Mouse (Mus musculus) midbrain, embryonic 12.5 days (tissue): ENCODE measurements around the gene Rgs6. TPM values are rescaled to one million over a fixed set of nuclear protein-coding genes. Genes with fewer than 3 reads are reported as not detected.

Source experiments
- ATAC-seq: fragments of 200-750 bp; cut with Nextera tagmentation; 2 replicates; pipeline ENCODE4 v1.8.0; 2017; ENCODE audit warnings: low read depth, moderate TSS enrichment, moderate library complexity; ENCODE audit not compliant: low FRiP score
- H3K27ac ChIP-seq: fragments of 300-500 bp; sonication (generic); replicated peaks from 2 replicates; pipeline ENCODE4 v1.5.1; 2016; ENCODE audit warnings: mild to moderate bottlenecking
- H3K27me3 ChIP-seq: fragments of 300-500 bp; sonication (generic); 2 replicates; pipeline ENCODE4 v1.6.1; 2016; ENCODE audit warnings: mild to moderate bottlenecking
- H3K36me3 ChIP-seq: fragments of 300-500 bp; sonication (generic); 2 replicates; pipeline ENCODE4 v1.6.1; 2016
- H3K4me1 ChIP-seq: fragments of 300-500 bp; sonication (generic); 2 replicates; pipeline ENCODE4 v1.6.1; 2016
- H3K4me2 ChIP-seq: fragments of 300-500 bp; sonication (generic); replicated peaks from 2 replicates; pipeline ENCODE4 v1.6.1; 2016; ENCODE audit warnings: mild to moderate bottlenecking, moderate library complexity
- H3K4me3 ChIP-seq: fragments of 300-500 bp; sonication (generic); 2 replicates; pipeline ENCODE4 v1.5.1; 2016; ENCODE audit warnings: mild to moderate bottlenecking
- H3K9ac ChIP-seq: fragments of 300-500 bp; sonication (generic); replicated peaks from 2 replicates; pipeline ENCODE4 v1.6.1; 2016; ENCODE audit warnings: mild to moderate bottlenecking, moderate library complexity
- H3K9me3 ChIP-seq: fragments of 300-500 bp; sonication (generic); 2 replicates; pipeline ENCODE4 v1.6.1; 2016; ENCODE audit warnings: mild to moderate bottlenecking
- WGBS: fragments of 180-500 bp; shearing (Covaris S2); methylation state at CpG from one replicate; pipeline ENCODE4 v1.1.7; 2016; 5-methylcytosine and 5-hydroxymethylcytosine counted together
- polyA plus RNA-seq: library from polyadenylated mRNA; unstranded; fragments of >200 nt; fragmentation: Nextera tagmentation; extraction: Ambion mirVana; gene quantifications from 2 replicates; pipeline ENCODE4 v1.2.1, GENCODE M21; 2016

Rgs6 gene
- polyA plus RNA-seq, 1 experiment from 2014 or later = 3.6 TPM

- Histone ChIP-seq H3K36me3 (no peaks in the 10 kb centered on the region), H3K4me1 (0 out of 2 replicates have a peak, but pooled peaks cover 4% of the 10 kb centered on the region), H3K27me3 (no peaks in the 10 kb centered on the region), H3K4me3 (no peak overlapping the region), H3K9me3 (no peaks in the 10 kb centered on the region), H3K27ac (no peak overlapping the region), H3K4me2 (no peak overlapping the region), H3K9ac (no peak overlapping the region)
- ATAC-seq = no peak
- WGBS = 78% methylated on average over 4 of the region's 4 CpGs
These were observed 572.6 kb downstream of the Rgs6 start for GRCm38 (mm10) chr12:83160700-83161099.

GRCm38 (mm10) chr12:83163721-83164120, 575.6 kb downstream of the Rgs6 start:
- Histone ChIP-seq H3K4me1 (0 out of 2 replicates have a peak, but pooled peaks cover 4% of the 10 kb centered on the region), H3K27me3 (no peaks in the 10 kb centered on the region), H3K4me2 (no peak overlapping the region), H3K4me3 (no peak overlapping the region), H3K9ac (no peak overlapping the region), H3K36me3 (no peaks in the 10 kb centered on the region), H3K27ac (no peak overlapping the region), H3K9me3 (no peaks in the 10 kb centered on the region)
- 76% methylated on average over 5 of the region's 5 CpGs for WGBS
- ATAC-seq = no peak

- Histone ChIP-seq H3K36me3 (no peaks in the 10 kb centered on the region), H3K27ac (no peak overlapping the region), H3K4me3 (no peak overlapping the region), H3K9ac (no peak overlapping the region), H3K27me3 (no peaks in the 10 kb centered on the region), H3K4me2 (no peak overlapping the region), H3K4me1 (peaks cover 12% of the 10 kb centered on the region; the same call in 1 of the 2 replicates), H3K9me3 (no peaks in the 10 kb centered on the region)
- WGBS = 85% methylated on average over 1 of the region's 1 CpGs
- ATAC-seq = no peak
These were observed 577.0 kb downstream of the Rgs6 start for GRCm38 (mm10) chr12:83165058-83165457.

GRCm38 (mm10) chr12:83168310-83168709, 580.2 kb downstream of the Rgs6 start:
- no peak for ATAC-seq
- Histone ChIP-seq H3K27ac (no peak overlapping the region), H3K36me3 (no peaks in the 10 kb centered on the region), H3K27me3 (no peaks in the 10 kb centered on the region), H3K9me3 (no peaks in the 10 kb centered on the region), H3K4me3 (no peak overlapping the region), H3K4me2 (no peak overlapping the region), H3K4me1 (peaks cover 16% of the 10 kb centered on the region; the same call in 1 of the 2 replicates), H3K9ac (no peak overlapping the region)
- 86% methylated on average over 6 of the region's 6 CpGs for WGBS

GRCm38 (mm10) chr12:83169495-83170209, 581.6 kb downstream of the Rgs6 start:
- Histone ChIP-seq H3K27ac (peak overlapping the region; percentile 42; the same call in 1 of the 2 replicates), H3K4me2 (no peak overlapping the region)
- no peak for ATAC-seq

GRCm38 (mm10) chr12:83178770-83179169, 590.7 kb downstream of the Rgs6 start:
- H3K9ac ChIP-seq = no peak overlapping the region
- H3K4me1 ChIP-seq = no peaks in the 10 kb centered on the region
- WGBS = 74% methylated on average over 2 of the region's 2 CpGs

More at GRCm38 (mm10) chr12:83169495-83170209, 581.6 kb downstream of the Rgs6 start:
- Histone ChIP-seq H3K27me3 (no peaks in the 10 kb centered on the region), H3K36me3 (no peaks in the 10 kb centered on the region), H3K4me1 (peaks cover 16% of the 10 kb centered on the region; the same call in 1 of the 2 replicates), H3K9ac (no peak overlapping the region), H3K9me3 (no peaks in the 10 kb centered on the region), H3K4me3 (no peak overlapping the region)
- 32% methylated on average over 12 of the region's 12 CpGs for WGBS

GRCm38 (mm10) chr12:83179860-83180259, 591.8 kb downstream of the Rgs6 start:
- 84% methylated on average over 1 of the region's 1 CpGs for WGBS
- Histone ChIP-seq H3K27ac (no peak overlapping the region), H3K36me3 (no peaks in the 10 kb centered on the region), H3K4me2 (no peak overlapping the region), H3K4me1 (no peaks in the 10 kb centered on the region), H3K27me3 (no peaks in the 10 kb centered on the region), H3K9ac (no peak overlapping the region), H3K4me3 (no peak overlapping the region), H3K9me3 (no peaks in the 10 kb centered on the region)
- ATAC-seq = no peak

More at GRCm38 (mm10) chr12:83178770-83179169, 590.7 kb downstream of the Rgs6 start:
- Histone ChIP-seq H3K27ac (0 out of 2 replicates have a peak overlapping the region, but pooled peaks have one; percentile 30), H3K9me3 (no peaks in the 10 kb centered on the region), H3K4me3 (no peak overlapping the region), H3K27me3 (no peaks in the 10 kb centered on the region), H3K36me3 (no peaks in the 10 kb centered on the region), H3K4me2 (no peak overlapping the region)
- no peak for ATAC-seq

- 79% methylated on average over 6 of the region's 6 CpGs for WGBS
- Histone ChIP-seq H3K4me2 (no peak overlapping the region), H3K27ac (no peak overlapping the region), H3K27me3 (no peaks in the 10 kb centered on the region), H3K36me3 (no peaks in the 10 kb centered on the region), H3K4me1 (no peaks in the 10 kb centered on the region), H3K4me3 (no peak overlapping the region), H3K9me3 (no peaks in the 10 kb centered on the region), H3K9ac (no peak overlapping the region)
- ATAC-seq = no peak
These were observed 592.5 kb downstream of the Rgs6 start for GRCm38 (mm10) chr12:83180561-83180960.

- Histone ChIP-seq H3K9ac (no peak overlapping the region), H3K27ac (no peak overlapping the region), H3K9me3 (no peaks in the 10 kb centered on the region), H3K36me3 (no peaks in the 10 kb centered on the region), H3K4me2 (no peak overlapping the region), H3K27me3 (no peaks in the 10 kb centered on the region), H3K4me1 (peaks cover 10% of the 10 kb centered on the region), H3K4me3 (no peak overlapping the region)
- WGBS = 48% methylated on average over 3 of the region's 3 CpGs
- no peak for ATAC-seq
These were observed 613.6 kb downstream of the Rgs6 start for GRCm38 (mm10) chr12:83201674-83202073.

- H3K36me3 ChIP-seq = no peaks in the 10 kb centered on the region
- no peak overlapping the region for H3K4me2 ChIP-seq
- no peak for ATAC-seq
- no peak overlapping the region for H3K4me3 ChIP-seq
- no peaks in the 10 kb centered on the region for H3K27me3 ChIP-seq
- H3K27ac ChIP-seq = no peak overlapping the region
- 53% methylated on average over 5 of the region's 5 CpGs for WGBS
- no peak overlapping the region for H3K9ac ChIP-seq
- no peaks in the 10 kb centered on the region for H3K9me3 ChIP-seq
- H3K4me1 ChIP-seq = peaks cover 27% of the 10 kb centered on the region
These were observed 616.3 kb downstream of the Rgs6 start for GRCm38 (mm10) chr12:83204361-83204760.

GRCm38 (mm10) chr12:83206866-83207265, 618.8 kb downstream of the Rgs6 start:
- H3K27ac ChIP-seq = no peak overlapping the region
- H3K4me1 ChIP-seq = peaks cover 22% of the 10 kb centered on the region
- H3K36me3 ChIP-seq = no peaks in the 10 kb centered on the region
- H3K9ac ChIP-seq = no peak overlapping the region
- H3K4me2 ChIP-seq = no peak overlapping the region
- no peaks in the 10 kb centered on the region for H3K9me3 ChIP-seq
- WGBS = 71% methylated on average over 6 of the region's 6 CpGs
- no peaks in the 10 kb centered on the region for H3K27me3 ChIP-seq
- no peak overlapping the region for H3K4me3 ChIP-seq
- ATAC-seq = no peak

GRCm38 (mm10) chr12:83207481-83207880, 619.4 kb downstream of the Rgs6 start:
- peaks cover 22% of the 10 kb centered on the region for H3K4me1 ChIP-seq
- no peak overlapping the region for H3K27ac ChIP-seq
- 73% methylated on average over 5 of the region's 5 CpGs for WGBS
- no peaks in the 10 kb centered on the region for H3K9me3 ChIP-seq
- ATAC-seq = no peak
- H3K4me2 ChIP-seq = no peak overlapping the region
- no peaks in the 10 kb centered on the region for H3K36me3 ChIP-seq
- H3K9ac ChIP-seq = no peak overlapping the region
- no peak overlapping the region for H3K4me3 ChIP-seq
- H3K27me3 ChIP-seq = no peaks in the 10 kb centered on the region
